Mouse (Mus musculus): ENCODE measurements around the gene Gm20422.

The Gm20422 gene

GRCm38 (mm10) chr8:69793666-69794065 lies 19.0 kb upstream of the Gm20422 start:
- DNase-seq (ENCODE audit: low spot score) = no peak

- DNase-seq (ENCODE audit: low spot score) = no peak
Observed at GRCm38 (mm10) chr8:69791415-69792068, 16.9 kb upstream of the Gm20422 start.

- DNase-seq (ENCODE audit: low spot score) = peak; percentile 85
Observed at GRCm38 (mm10) chr8:69790773-69791367, 16.2 kb upstream of the Gm20422 start, which contains the start of the genes Atp13a1 and Zfp866. TSS of gene Atp13a1 (plus strand) at chr8:69791163. TSS of gene Zfp866 (minus strand) at chr8:69791178.

GRCm38 (mm10) chr8:69790364-69790763 lies 15.7 kb upstream of the Gm20422 start:
- DNase-seq (ENCODE audit: low spot score) = no peak

GRCm38 (mm10) chr8:69789731-69790130 lies 15.0 kb upstream of the Gm20422 start:
- no peak for DNase-seq (ENCODE audit: low spot score)

GRCm38 (mm10) chr8:69789105-69789504 lies 14.4 kb upstream of the Gm20422 start:
- DNase-seq (ENCODE audit: low spot score) = no peak

- DNase-seq (ENCODE audit: low spot score) = no peak
Observed at GRCm38 (mm10) chr8:69777111-69777510, 2.4 kb upstream of the Gm20422 start.

- DNase-seq (ENCODE audit: low spot score) = no peak
Observed at GRCm38 (mm10) chr8:69775149-69775534, 456 bp upstream of the Gm20422 start.

GRCm38 (mm10) chr8:69772106-69772505 lies 2.6 kb downstream of the Gm20422 start:
- DNase-seq (ENCODE audit: low spot score) = no peak

- DNase-seq (ENCODE audit: low spot score) = no peak
Observed at GRCm38 (mm10) chr8:69771221-69771620, 3.5 kb downstream of the Gm20422 start.

- no peak for DNase-seq (ENCODE audit: low spot score)
Observed at GRCm38 (mm10) chr8:69761814-69762445, 12.8 kb downstream of the Gm20422 start.

- no peak for DNase-seq (ENCODE audit: low spot score)
Observed at GRCm38 (mm10) chr8:69758316-69758715, 16.4 kb downstream of the Gm20422 start.

GRCm38 (mm10) chr8:69752437-69752836 lies 22.2 kb downstream of the Gm20422 start:
- no peak for DNase-seq (ENCODE audit: low spot score)

GRCm38 (mm10) chr8:69749544-69750454 lies 24.9 kb downstream of the Gm20422 start, which contains the start of gene Zfp963:
TSS of gene Zfp963 (minus strand) at chr8:69749970.
- peak; percentile 95 for DNase-seq (ENCODE audit: low spot score)

GRCm38 (mm10) chr8:69741231-69741630 lies 33.5 kb downstream of the Gm20422 start:
- DNase-seq (ENCODE audit: low spot score) = no peak

GRCm38 (mm10) chr8:69740763-69741162 lies 33.9 kb downstream of the Gm20422 start:
- no peak for DNase-seq (ENCODE audit: low spot score)

- DNase-seq (ENCODE audit: low spot score) = no peak
Observed at GRCm38 (mm10) chr8:69735495-69735894, 39.2 kb downstream of the Gm20422 start.

- no peak for DNase-seq (ENCODE audit: low spot score)
Observed at GRCm38 (mm10) chr8:69717232-69717580, 57.5 kb downstream of the Gm20422 start.

- DNase-seq (ENCODE audit: low spot score) = peak; percentile 89
Observed at GRCm38 (mm10) chr8:69716403-69717231, 58.1 kb downstream of the Gm20422 start.

- no peak for DNase-seq (ENCODE audit: low spot score)
Observed at GRCm38 (mm10) chr8:69715366-69715765, 59.3 kb downstream of the Gm20422 start.

GRCm38 (mm10) chr8:69713516-69713915 lies 61.2 kb downstream of the Gm20422 start:
- DNase-seq (ENCODE audit: low spot score) = no peak

Measured in ovary, postnatal 36 days (tissue).